Mouse (Mus musculus) stomach, embryonic 14.5 days (tissue): ENCODE data around the gene H2afx. TPM values are rescaled to one million over a fixed set of nuclear protein-coding genes. Genes with fewer than 3 reads are reported as not detected.

Experiments
- ATAC-seq: fragments of 200-750 bp; cut with Nextera tagmentation; 2 replicates; pipeline ENCODE4 v1.8.0; 2017; ENCODE audit warnings: low read depth, moderate TSS enrichment; ENCODE audit not compliant: insufficient number of reproducible peaks, insufficient read depth, low FRiP score
- H3K27ac ChIP-seq: fragments of 300-500 bp; sonication (generic); 2 replicates; pipeline ENCODE4 v1.5.1; 2014; ENCODE audit warnings: mild to moderate bottlenecking, low read length, moderate library complexity, mixed read lengths
- H3K27me3 ChIP-seq: fragments of 300-500 bp; sonication (generic); 2 replicates; pipeline ENCODE4 v1.6.1; 2014; ENCODE audit warnings: low read length, control low read depth, mixed read lengths; ENCODE audit not compliant: control insufficient read depth, insufficient read depth
- H3K36me3 ChIP-seq: fragments of 300-500 bp; sonication (generic); 2 replicates; pipeline ENCODE4 v1.6.1; 2014; ENCODE audit warnings: mild to moderate bottlenecking, control low read depth, low read length, moderate library complexity, mixed read lengths; ENCODE audit not compliant: control insufficient read depth, insufficient read depth
- H3K4me1 ChIP-seq: fragments of 300-500 bp; sonication (generic); 2 replicates; pipeline ENCODE4 v1.6.1; 2014; ENCODE audit warnings: low read length, control low read depth, mixed read lengths; ENCODE audit not compliant: control insufficient read depth, insufficient read depth
- H3K4me2 ChIP-seq: fragments of 300-500 bp; sonication (generic); replicated peaks from 2 replicates; pipeline ENCODE4 v1.6.1; 2014; ENCODE audit warnings: low read depth, low read length, control low read depth
- H3K4me3 ChIP-seq: fragments of 300-500 bp; sonication (generic); 2 replicates; pipeline ENCODE4 v1.5.1; 2014; ENCODE audit warnings: low read depth, low read length, control low read depth
- H3K9ac ChIP-seq: fragments of 300-500 bp; sonication (generic); replicated peaks from 2 replicates; pipeline ENCODE4 v1.6.1; 2014; ENCODE audit warnings: low read depth, mild to moderate bottlenecking, control low read depth, low read length, moderate library complexity, mixed read lengths
- H3K9me3 ChIP-seq: fragments of 300-500 bp; sonication (generic); 2 replicates; pipeline ENCODE4 v1.6.1; 2016; ENCODE audit warnings: low read depth, low read length, control low read depth; ENCODE audit not compliant: control insufficient read depth
- WGBS: fragments of 180-500 bp; shearing (Covaris S2); extraction: QIAGEN DNeasy Blood & Tissue Kit; methylation state at CpG from one replicate; pipeline ENCODE4 v1.1.7; 2014; 5-methylcytosine and 5-hydroxymethylcytosine counted together
- polyA plus RNA-seq: library from polyadenylated mRNA; unstranded; fragments of >200 nt; fragmentation: Nextera tagmentation; extraction: Ambion mirVana; gene quantifications from 2 replicates; pipeline ENCODE4 v1.2.1, GENCODE M21; 2014

H2afx gene
- polyA plus RNA-seq, 1 experiment from 2014 or later: 335 TPM

- 0 out of 2 replicates have a peak overlapping the region, but pooled peaks have one; percentile 83 for H3K4me2 ChIP-seq
These were observed 7.7 kb downstream of the H2afx start for GRCm38 (mm10) chr9:44342173-44342572.

DNA sequence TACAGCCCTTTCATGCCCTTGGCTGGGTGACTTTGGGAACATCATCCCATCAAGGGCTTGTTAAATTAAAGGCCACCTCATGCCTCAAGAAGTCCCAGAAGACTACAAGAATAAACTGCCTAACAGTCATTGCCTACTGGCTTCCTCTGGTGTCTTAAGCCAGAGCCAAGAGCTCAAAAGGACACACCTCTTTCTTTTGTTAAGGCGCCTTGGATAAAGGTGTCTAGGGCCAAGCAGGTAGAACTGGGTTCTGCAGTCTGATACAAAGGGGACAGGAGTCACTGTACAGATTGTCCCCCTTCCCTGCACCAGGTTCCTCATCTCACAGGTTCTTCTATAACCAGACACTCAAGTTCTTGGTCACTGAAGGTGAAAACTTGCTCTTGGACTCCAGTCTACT lies 8.1 kb downstream of the H2afx start:
- Histone ChIP-seq H3K36me3 (peaks cover 16% of the 10 kb centered on the region), H3K4me3 (peak overlapping the region; percentile 73), H3K4me1 (peaks cover 8% of the 10 kb centered on the region; the same call in 1 of the 2 replicates)

More at GRCm38 (mm10) chr9:44342173-44342572, 7.7 kb downstream of the H2afx start:
- Histone ChIP-seq H3K27ac (no peak overlapping the region), H3K27me3 (no peaks in the 10 kb centered on the region), H3K4me3 (no peak overlapping the region), H3K36me3 (peaks cover 21% of the 10 kb centered on the region), H3K4me1 (peaks cover 12% of the 10 kb centered on the region), H3K9me3 (no peaks in the 10 kb centered on the region), H3K9ac (no peak overlapping the region)
- 65% methylated on average over 3 of the region's 3 CpGs for WGBS
- peak; percentile 34; the same call in 1 of the 2 replicates for ATAC-seq

GRCm38 (mm10) chr9:44343290-44343689 lies 8.8 kb downstream of the H2afx start:
- Histone ChIP-seq H3K4me3 (peak overlapping the region; percentile 73), H3K9ac (peak overlapping the region; percentile 78), H3K4me2 (peak overlapping the region; percentile 83), H3K36me3 (peaks cover 18% of the 10 kb centered on the region), H3K4me1 (peaks cover 6% of the 10 kb centered on the region; the same call in 1 of the 2 replicates), H3K9me3 (no peaks in the 10 kb centered on the region), H3K27ac (peak overlapping the region; percentile 96), H3K27me3 (no peaks in the 10 kb centered on the region)
- 4% methylated on average over 6 of the region's 6 CpGs for WGBS
- ATAC-seq: peak; percentile 54; the same call in 1 of the 2 replicates

More for the DNA sequence above, 8.1 kb downstream of the H2afx start:
- peak overlapping the region; percentile 83 for H3K4me2 ChIP-seq
- WGBS: 74% methylated on average over 1 of the region's 1 CpGs
- no peaks in the 10 kb centered on the region for H3K27me3 ChIP-seq
- H3K9ac ChIP-seq: no peak overlapping the region
- peak overlapping the region; percentile 96; the same call in 1 of the 2 replicates for H3K27ac ChIP-seq
- ATAC-seq: no peak
- H3K9me3 ChIP-seq: no peaks in the 10 kb centered on the region

GRCm38 (mm10) chr9:44343781-44344421 lies 9.4 kb downstream of the H2afx start, which contains the start of gene Hmbs:
Gene Hmbs (minus strand): TSS chr9:44344228.
- H3K9me3 ChIP-seq: no peaks in the 10 kb centered on the region
- peaks cover 6% of the 10 kb centered on the region; the same call in 1 of the 2 replicates for H3K4me1 ChIP-seq
- H3K9ac ChIP-seq: peak within 1 kb of the TSS; percentile 78
- H3K36me3 ChIP-seq: peaks cover 19% of the 10 kb centered on the region
- H3K27ac ChIP-seq: peak within 1 kb of the TSS; percentile 96
- under 1% methylated on average over 39 of the region's 39 CpGs for WGBS
- peak within 1 kb of the TSS; percentile 83 for H3K4me2 ChIP-seq
- H3K4me3 ChIP-seq: peak within 1 kb of the TSS; percentile 73
- ATAC-seq: peak; percentile 94
- H3K27me3 ChIP-seq: no peaks in the 10 kb centered on the region

- 87% methylated on average over 6 of the region's 6 CpGs for WGBS
- H3K4me3 ChIP-seq: no peak overlapping the region
These were observed 11.3 kb downstream of the H2afx start for GRCm38 (mm10) chr9:44345570-44346433.

GRCm38 (mm10) chr9:44347166-44347565 lies 12.7 kb downstream of the H2afx start:
- Histone ChIP-seq H3K36me3 (peaks cover 31% of the 10 kb centered on the region), H3K4me2 (no peak overlapping the region), H3K9me3 (no peaks in the 10 kb centered on the region), H3K9ac (no peak overlapping the region), H3K27ac (no peak overlapping the region), H3K4me1 (peaks cover 6% of the 10 kb centered on the region; the same call in 1 of the 2 replicates), H3K4me3 (no peak overlapping the region), H3K27me3 (no peaks in the 10 kb centered on the region)
- ATAC-seq: no peak
- 90% methylated on average over 9 of the region's 9 CpGs for WGBS

More at GRCm38 (mm10) chr9:44345570-44346433, 11.3 kb downstream of the H2afx start:
- Histone ChIP-seq H3K27me3 (no peaks in the 10 kb centered on the region), H3K36me3 (peaks cover 19% of the 10 kb centered on the region), H3K27ac (no peak overlapping the region), H3K4me2 (no peak overlapping the region), H3K9me3 (no peaks in the 10 kb centered on the region), H3K9ac (no peak overlapping the region), H3K4me1 (peaks cover 6% of the 10 kb centered on the region; the same call in 1 of the 2 replicates)
- no peak for ATAC-seq

DNA sequence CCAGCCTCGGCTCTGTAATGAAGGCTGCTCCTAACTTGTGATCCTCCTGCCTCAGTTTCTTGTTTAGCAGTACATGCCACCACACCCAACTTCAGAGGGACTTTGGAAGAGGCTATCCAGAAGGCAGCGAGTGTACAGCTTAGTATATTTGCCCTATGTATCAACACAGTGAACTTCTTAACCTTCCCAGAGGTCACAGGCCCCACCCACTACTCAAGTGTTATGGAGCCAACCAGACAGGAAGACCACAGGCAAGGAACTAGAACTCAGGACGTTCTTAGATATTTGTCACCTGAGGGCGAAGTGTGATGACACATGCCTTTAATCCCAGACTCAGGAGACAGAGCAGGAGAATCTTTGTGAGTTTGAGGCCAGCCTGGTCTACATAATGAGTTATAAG lies 13.1 kb downstream of the H2afx start:
- no peak for ATAC-seq
- no peak overlapping the region for H3K4me3 ChIP-seq
- no peak overlapping the region for H3K27ac ChIP-seq
- no peaks in the 10 kb centered on the region for H3K27me3 ChIP-seq
- H3K4me1 ChIP-seq: peaks cover 6% of the 10 kb centered on the region; the same call in 1 of the 2 replicates
- H3K36me3 ChIP-seq: peaks cover 36% of the 10 kb centered on the region
- 86% methylated on average over 4 of the region's 4 CpGs for WGBS
- H3K4me2 ChIP-seq: no peak overlapping the region
- no peak overlapping the region for H3K9ac ChIP-seq
- H3K9me3 ChIP-seq: no peaks in the 10 kb centered on the region

DNA sequence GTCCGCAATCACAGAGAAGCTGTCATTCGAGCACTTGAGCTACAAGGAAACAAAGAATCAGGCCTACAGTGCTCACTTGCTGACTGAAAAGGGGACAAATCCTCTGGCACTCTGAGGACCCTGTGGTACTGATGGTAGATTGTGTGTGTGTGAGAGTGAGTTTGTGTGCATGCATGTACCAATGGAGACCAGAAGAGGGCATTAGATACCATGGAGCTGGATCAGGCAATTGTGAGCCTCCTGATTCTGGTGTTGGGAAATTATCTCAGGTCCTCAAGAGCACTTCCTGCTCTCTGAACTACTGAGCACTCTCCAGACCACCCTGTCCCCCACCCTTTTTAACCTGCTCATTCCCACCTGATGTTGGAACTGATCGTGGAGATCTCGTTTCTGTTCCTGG lies 14.1 kb downstream of the H2afx start:
- Histone ChIP-seq H3K36me3 (peaks cover 45% of the 10 kb centered on the region), H3K27me3 (no peaks in the 10 kb centered on the region), H3K4me1 (no peaks in the 10 kb centered on the region), H3K4me3 (no peak overlapping the region), H3K4me2 (no peak overlapping the region), H3K9me3 (no peaks in the 10 kb centered on the region), H3K9ac (no peak overlapping the region), H3K27ac (no peak overlapping the region)
- ATAC-seq: no peak
- 98% methylated on average over 4 of the region's 4 CpGs for WGBS
